Mouse (Mus musculus): ENCODE measurements around the gene Tubgcp4.
"Not testable (repeated sequence)": the region's sequence is repeated elsewhere in the genome, so short reads cannot be mapped to it uniquely, and the experiment has no call there.

The Tubgcp4 gene

GRCm38 (mm10) chr2:121170481-121170971 lies at the start of gene Tubgcp4:
TSS of gene Tubgcp4 (plus strand) at chr2:121170654.
- peak; percentile 40 for DNase-seq (ENCODE audit: low read depth)

- not testable (repeated sequence) for DNase-seq (ENCODE audit: low read depth)
These were observed 44.2 kb upstream of the Tubgcp4 start for GRCm38 (mm10) chr2:121126302-121126701.

GRCm38 (mm10) chr2:121127536-121127935 lies 42.9 kb upstream of the Tubgcp4 start:
- no peak for DNase-seq (ENCODE audit: low read depth)

GRCm38 (mm10) chr2:121128865-121129620 lies 41.4 kb upstream of the Tubgcp4 start:
- no peak for DNase-seq (ENCODE audit: low read depth)

- DNase-seq (ENCODE audit: low read depth) = no peak
These were observed 37.6 kb upstream of the Tubgcp4 start for GRCm38 (mm10) chr2:121132822-121133221.

GRCm38 (mm10) chr2:121137371-121137770 lies 33.1 kb upstream of the Tubgcp4 start:
- DNase-seq (ENCODE audit: low read depth) = no peak

DNA sequence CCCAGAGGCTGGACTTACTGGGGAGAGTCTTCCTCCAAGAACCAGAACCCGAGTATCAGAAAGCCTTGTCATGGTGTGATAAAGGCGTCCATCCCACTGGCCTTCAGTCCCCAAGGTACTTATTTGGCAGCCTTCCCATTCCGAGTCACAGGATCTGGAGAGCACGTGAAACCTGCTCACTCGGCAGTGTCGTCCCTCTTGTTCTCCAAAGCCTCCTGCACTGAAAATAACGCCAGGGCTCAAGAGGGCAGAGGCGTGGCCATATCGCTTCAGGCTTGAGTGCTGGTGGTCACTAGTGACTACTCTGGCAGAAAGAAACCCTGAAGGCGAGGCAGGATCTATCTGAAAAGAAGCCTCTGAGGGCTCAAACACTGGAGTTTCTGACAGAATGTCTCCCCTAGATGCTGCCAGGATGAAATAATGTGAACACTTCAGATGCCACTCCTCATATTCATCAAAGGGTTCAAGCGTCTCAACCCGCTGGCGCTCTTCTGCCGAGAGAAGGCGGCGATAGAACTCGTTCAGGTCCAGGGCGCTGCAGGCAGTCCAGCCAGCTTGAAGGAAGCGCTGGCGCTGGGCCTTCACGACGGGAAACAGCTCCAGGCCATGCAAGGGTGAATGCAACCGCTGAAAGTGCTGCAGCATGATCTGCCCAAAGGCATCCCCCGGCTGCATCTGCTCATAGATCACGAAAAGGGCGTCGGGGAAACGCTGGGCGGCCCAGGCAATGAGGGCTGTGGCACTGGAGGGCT lies 31.0 kb upstream of the Tubgcp4 start:
- DNase-seq (ENCODE audit: low read depth) = no peak

DNA sequence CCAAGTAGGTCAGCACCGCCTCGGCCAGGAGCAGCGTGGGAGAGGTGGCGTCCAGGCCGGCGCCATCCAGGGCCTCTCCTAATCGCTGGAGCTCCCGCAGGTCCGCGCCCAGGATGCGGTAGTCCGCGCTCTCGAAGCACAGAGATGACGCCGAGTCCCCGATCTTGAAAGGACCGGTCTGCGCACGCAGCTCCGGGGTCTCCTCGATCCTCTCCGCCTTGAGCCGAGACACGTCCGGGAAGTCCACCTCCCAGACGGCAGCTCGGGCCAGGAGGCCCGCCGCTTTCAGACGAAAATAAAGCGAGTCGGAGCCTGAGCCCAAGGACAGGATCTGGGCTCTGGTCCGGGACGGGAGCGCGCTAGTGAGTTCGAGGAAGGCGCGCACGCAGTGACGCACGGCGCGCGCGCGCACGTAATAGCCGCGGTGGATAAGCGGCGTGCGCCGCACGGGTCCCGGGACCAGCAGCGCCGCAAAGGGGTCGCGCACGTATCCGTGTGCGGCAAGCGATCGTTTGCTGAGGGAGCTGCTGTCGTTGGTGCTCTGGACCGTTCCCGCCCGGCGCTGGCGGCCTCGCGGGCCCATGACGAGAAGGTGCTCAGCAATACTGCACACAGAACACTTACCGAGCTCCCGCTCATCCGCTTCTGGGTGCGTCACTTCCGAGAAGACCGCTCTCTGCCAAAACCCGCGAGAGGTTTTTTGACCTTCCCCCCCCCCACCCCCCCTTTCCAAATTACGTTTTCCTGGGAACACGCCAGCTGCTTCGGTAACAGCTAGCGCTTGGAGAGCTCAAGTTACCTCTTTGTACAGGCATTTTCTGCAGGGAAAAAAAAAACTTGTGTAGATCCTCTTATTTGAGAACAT lies 30.2 kb upstream of the Tubgcp4 start, which contains the start of the genes Adal and Lcmt2:
TSS of gene Adal (plus strand) at position 411 of the 865 bp plus-strand sequence.
TSS of gene Lcmt2 (minus strand) at position 636 of the 865 bp plus-strand sequence.
- peak; percentile 79 for DNase-seq (ENCODE audit: low read depth)

GRCm38 (mm10) chr2:121141216-121142035 lies 29.0 kb upstream of the Tubgcp4 start:
- no peak for DNase-seq (ENCODE audit: low read depth)

- no peak for DNase-seq (ENCODE audit: low read depth)
These were observed 28.0 kb upstream of the Tubgcp4 start for GRCm38 (mm10) chr2:121142415-121142814.

GRCm38 (mm10) chr2:121149679-121150078 lies 20.8 kb upstream of the Tubgcp4 start:
- no peak for DNase-seq (ENCODE audit: low read depth)

GRCm38 (mm10) chr2:121153100-121153499 lies 17.4 kb upstream of the Tubgcp4 start:
- peak; percentile 27 for DNase-seq (ENCODE audit: low read depth)

GRCm38 (mm10) chr2:121169173-121169572 lies 1.3 kb upstream of the Tubgcp4 start:
- DNase-seq (ENCODE audit: low read depth) = no peak

DNA sequence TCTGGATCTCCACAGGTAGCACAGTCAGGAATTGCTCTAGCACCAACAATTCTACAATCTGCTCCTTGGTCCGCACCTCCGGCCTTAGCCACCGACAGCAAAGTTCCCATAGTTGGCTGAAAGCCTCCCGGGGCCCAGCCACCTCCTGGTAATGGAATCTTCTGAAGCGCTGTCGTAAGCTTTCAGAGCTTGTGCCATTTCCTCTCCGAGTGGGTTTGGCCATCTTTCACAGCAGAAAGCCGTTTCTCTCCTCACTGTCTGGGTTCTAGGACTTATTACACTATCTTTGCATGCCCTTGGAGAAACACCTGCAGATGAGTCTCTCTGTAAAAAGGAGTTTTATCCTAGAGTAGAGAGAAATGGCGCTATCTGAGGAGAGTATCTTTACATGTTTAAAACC lies 552 bp upstream of the Tubgcp4 start:
- DNase-seq (ENCODE audit: low read depth) = peak; percentile 17

- peak; percentile 79 for DNase-seq (ENCODE audit: low read depth)
These were observed 707 bp downstream of the Tubgcp4 start, which contains the start of gene Zscan29 for GRCm38 (mm10) chr2:121170980-121171742. TSS of gene Zscan29 (minus strand) at chr2:121171125.

- no peak for DNase-seq (ENCODE audit: low read depth)
These were observed 8.5 kb downstream of the Tubgcp4 start for GRCm38 (mm10) chr2:121178828-121179479.

DNA sequence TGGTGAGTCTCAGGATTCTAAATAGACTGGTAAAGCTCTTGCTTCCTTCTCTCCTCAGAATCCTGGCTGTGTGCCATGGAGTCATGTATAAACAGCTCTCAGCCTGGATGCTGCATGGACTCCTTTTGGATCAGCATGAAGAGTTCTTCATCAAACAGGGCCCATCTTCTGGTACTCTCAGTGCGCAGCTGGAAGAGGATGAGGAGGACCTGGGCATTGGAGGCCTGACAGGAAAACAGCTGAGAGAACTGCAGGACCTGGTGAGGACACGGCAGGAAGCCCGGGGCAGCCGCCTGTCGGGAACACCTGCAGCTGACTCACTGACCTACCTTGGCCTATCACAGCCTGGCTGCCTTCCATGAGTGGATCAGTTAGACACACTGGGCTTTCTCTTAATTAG lies 13.0 kb downstream of the Tubgcp4 start:
- DNase-seq (ENCODE audit: low read depth) = no peak

GRCm38 (mm10) chr2:121184142-121184541 lies 13.7 kb downstream of the Tubgcp4 start:
- no peak for DNase-seq (ENCODE audit: low read depth)

DNA sequence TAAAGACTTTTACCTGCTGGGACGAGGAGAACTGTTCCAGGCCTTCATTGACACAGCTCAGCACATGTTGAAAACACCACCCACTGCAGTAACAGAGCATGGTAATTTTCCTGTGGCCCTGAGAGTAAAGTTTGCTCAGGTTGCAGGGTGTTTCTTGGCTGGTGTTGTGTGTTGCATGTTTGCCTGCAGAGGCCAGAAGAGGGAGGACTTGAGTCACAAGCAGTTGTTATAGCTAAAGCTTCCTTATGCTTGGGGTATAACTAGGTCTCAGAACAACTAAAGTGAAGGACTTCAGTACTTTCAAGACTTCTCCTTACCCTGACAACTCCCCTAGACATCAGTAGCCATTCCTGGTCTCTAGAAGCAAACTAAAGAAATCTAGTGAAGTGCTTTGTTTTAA lies 18.1 kb downstream of the Tubgcp4 start:
- no peak for DNase-seq (ENCODE audit: low read depth)

GRCm38 (mm10) chr2:121195466-121195865 lies 25.0 kb downstream of the Tubgcp4 start:
- no peak for DNase-seq (ENCODE audit: low read depth)
